Mouse (Mus musculus) megakaryocyte progenitor cell, adult 5-6 weeks (primary cell): Measurements from ENCODE around the gene Apon. TPM values are rescaled to one million over a fixed set of nuclear protein-coding genes. Genes with fewer than 3 reads are reported as not detected.
A peak's percentile ranks its signal among the peaks of the same experiment; 100 is the strongest.
"Not testable (repeated sequence)": the region's sequence is repeated elsewhere in the genome, so short reads cannot be mapped to it uniquely, and the experiment has no call there.

Experiments used
- ATAC-seq: replicated peaks from 2 replicates; pipeline ENCODE4 v1.8.0; 2016; ENCODE audit warnings: mild to moderate bottlenecking, moderate TSS enrichment, inconsistent platforms; ENCODE audit not compliant: poor library complexity
- total RNA-seq, 2 experiments: library from RNA; stranded (forward) in 1 of 2; stranded (reverse) in 1 of 2; fragments of 157-497, 149-512 nt in 1 of 2; fragments of 200-1000 nt in 1 of 2; gene quantifications; 2 replicates each; pipeline versions ENCODE4 v1.2.3 to v1.2.4; 2015 to 2017

The Apon gene
- total RNA-seq, 2 experiments from 2014 or later, result 0.08 to 0.10 TPM

GRCm38 (mm10) chr10:128271883-128272282 lies 18.0 kb downstream of the Apon start:
- no peak for ATAC-seq

GRCm38 (mm10) chr10:128272819-128273439 lies 19.0 kb downstream of the Apon start:
- not testable (repeated sequence) for ATAC-seq

DNA sequence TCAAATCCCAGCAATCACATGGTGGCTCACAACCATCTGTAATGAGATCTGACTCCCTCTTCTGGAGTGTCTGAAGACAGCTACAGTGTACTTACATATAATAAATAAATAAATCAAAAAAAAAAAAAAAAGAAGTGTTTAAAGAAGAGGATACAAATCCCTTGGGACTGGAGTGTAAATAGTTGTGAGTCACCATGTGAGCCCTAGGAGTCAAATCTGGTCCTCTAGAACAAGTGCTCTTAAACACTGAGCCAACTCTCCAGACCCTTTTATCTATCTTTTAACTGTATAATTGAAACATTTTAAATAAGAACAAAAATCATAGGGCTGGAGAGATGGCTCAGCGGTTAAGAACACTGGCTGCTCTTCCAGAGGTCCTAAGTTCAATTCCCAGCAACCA lies 21.5 kb downstream of the Apon start:
- ATAC-seq, result not testable (repeated sequence)

DNA sequence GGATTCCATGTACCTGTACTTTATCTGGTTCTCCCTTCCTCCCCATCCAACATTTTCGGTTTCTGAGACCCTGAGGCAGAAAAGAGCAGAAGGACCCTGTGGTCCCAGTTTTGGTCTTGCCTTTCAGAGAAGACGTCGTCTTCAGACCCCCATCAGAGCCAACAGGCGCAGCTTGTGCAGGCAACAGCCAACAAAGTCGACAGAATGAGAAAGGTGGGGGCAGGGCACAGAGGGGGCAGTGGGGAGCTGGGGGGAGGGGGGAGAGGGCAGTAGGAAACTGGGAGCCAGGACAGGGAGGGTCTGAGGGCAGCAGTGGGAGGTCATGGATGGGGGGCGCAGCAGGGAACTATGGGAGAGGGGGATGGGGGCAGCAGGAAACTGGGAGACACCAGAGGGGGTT lies 24.3 kb downstream of the Apon start:
- no peak for ATAC-seq

GRCm38 (mm10) chr10:128280943-128281342 lies 27.0 kb downstream of the Apon start:
- ATAC-seq, result no peak

- ATAC-seq, result no peak
These were observed 27.8 kb downstream of the Apon start for GRCm38 (mm10) chr10:128281682-128282081.

GRCm38 (mm10) chr10:128282886-128283450 lies 29.1 kb downstream of the Apon start:
- ATAC-seq, result no peak

DNA sequence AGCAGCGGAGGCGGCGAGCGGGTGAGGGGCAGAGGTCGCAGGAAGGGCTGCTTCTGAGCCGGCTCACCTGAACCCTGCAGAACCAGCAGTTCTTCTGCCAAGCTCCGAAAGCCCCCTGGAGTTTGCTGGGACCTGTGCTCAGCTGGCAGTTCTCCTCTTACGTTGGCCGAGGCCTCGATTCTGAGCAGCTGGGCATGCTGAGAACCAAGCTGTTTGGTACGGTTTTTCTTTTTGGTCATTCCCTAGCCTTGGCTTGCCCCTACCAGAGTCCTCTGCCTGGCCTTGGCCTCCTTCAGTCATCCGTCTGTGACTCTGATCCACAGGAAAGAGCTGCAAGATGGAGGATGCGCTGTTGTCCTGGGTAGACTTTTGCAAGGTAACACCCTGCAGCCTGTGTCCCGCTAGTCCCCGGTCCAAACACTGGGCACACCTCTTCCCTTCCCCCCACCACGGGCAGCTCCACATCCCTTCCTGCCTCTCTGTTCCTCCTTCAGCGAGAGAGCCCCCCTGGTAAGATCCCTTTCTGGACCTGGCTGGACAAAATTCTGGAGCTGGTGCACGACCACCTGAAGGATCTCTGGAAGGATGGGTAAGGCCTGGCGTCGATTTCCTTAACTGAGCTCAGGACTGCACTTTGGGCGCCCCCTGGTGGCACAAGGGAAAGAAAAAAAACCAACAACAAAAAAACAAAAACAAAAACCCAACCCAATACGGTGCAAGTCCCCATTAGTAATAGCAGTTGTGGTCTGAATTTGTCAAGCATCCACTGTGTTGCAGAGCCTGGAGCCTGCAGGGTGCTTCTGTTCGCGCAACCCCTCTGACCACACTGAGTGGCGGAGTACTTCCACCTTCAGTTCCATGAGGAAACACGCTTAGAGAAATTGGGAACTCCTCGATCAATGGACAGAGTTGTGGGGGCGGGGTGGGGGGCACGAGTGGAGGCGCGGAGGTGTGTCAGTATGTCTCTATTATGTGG lies 30.0 kb downstream of the Apon start:
- ATAC-seq, result peak; percentile 81

DNA sequence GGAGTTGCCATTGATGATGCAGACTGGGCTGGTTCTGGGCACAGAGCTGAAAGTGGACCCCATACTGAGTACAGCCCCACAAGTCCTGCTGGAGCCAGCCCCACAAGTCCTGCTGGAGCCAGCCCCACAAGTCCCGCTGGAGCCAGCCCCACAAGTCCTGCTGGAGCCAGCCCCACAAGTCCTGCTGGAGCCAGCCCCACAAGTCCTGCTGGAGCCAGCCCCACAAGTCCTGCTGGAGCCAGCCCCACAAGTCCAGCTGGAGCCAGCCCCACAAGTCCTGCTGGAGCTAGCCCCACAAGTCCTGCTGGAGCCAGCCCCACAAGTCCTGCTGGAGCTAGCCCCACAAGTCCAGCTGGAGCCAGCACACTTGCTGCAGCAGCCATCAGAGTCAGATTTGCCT lies 36.7 kb downstream of the Apon start:
- ATAC-seq, result not testable (repeated sequence)

GRCm38 (mm10) chr10:128296370-128297090 lies 42.6 kb downstream of the Apon start:
- no peak for ATAC-seq

DNA sequence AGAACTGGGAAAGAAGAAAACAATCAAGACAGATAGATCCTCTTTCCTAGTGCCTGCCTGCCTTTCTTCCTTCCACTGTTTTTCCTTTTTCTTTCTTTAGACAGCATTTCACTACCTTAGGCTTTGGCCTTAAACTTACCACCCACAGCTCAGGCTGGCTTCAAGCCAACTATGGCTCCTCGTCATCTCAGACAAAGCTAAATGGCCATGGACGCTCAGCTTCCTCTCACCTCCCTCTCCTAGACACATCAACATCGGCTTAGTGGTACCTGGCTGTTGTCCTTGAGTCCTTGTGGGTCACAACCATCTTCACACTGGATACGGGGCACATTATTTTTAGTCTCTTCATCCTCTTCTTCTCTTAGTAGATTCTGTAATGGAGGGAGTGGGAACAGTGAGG lies 43.3 kb downstream of the Apon start:
- ATAC-seq, result no peak

DNA sequence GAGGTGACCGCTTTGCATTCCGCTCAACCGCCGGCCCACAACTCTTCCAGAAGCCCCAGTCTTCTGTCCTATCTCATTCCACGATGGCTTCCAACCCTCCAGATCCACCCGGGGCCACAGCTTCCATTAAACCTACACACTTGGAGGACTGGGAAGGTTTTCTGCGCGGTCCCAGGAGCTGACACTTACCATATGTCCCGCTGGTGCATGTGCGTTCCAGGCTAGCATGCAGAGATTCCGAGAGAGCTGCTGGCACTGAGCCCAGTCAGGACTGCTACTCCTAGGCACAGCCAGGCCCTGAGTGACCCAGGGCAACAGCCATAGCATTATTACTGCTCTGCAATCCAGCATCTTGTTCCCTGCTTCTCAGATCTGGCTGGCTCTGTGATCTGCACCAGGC lies 43.7 kb downstream of the Apon start:
- no peak for ATAC-seq

DNA sequence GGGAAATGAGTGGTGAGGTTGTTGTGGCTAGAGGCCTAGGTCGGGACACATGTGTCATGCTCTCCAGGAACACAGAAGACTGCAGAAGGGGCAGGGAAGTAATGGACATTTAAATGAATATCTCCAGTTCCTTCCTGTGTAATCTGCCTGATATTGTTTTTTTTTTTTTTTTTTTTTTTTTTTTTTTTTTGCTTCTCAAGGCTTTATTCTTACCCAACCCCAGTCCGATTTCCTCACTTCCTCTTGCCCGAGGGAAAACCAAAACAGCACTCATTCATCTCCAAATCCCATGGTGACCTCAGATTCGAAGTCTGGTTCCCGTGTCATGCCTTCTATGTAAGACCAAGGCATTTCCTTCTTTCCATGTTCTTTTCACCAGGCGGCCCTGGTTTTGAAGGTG lies 44.3 kb downstream of the Apon start:
- ATAC-seq, result peak; percentile 43

DNA sequence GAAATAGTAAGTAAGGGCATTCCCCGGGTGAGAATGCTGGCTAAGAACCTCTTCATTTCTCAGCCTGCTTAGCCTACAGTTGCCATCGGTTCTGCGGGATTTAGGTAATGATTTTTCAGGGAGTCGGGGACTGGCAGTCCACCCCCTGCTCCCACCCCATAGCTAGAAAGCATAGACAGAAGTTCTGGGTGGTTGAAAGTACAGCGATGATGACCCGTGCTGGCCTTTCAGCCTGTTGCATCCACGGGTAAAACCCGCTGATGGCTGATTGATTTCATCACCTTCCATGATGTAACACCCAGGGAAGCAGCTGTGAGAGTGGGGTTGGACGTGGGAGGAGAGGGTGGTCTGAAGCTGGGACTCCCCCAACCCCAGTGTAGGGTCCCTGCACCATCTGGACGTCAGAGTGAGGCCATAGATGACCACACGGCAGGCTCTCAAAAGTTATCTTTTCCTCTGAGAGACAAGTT lies 44.8 kb downstream of the Apon start, which contains the start of gene Il23a:
Gene Il23a, minus strand, starts transcription at position 51 of the 470 bp plus-strand sequence.
- peak; percentile 9 for ATAC-seq

GRCm38 (mm10) chr10:128302357-128302756 lies 48.5 kb downstream of the Apon start:
- ATAC-seq, result no peak

- peak; percentile 0; the same call in 1 of the 2 replicates for ATAC-seq
These were observed 48.9 kb downstream of the Apon start for GRCm38 (mm10) chr10:128302785-128303125.

DNA sequence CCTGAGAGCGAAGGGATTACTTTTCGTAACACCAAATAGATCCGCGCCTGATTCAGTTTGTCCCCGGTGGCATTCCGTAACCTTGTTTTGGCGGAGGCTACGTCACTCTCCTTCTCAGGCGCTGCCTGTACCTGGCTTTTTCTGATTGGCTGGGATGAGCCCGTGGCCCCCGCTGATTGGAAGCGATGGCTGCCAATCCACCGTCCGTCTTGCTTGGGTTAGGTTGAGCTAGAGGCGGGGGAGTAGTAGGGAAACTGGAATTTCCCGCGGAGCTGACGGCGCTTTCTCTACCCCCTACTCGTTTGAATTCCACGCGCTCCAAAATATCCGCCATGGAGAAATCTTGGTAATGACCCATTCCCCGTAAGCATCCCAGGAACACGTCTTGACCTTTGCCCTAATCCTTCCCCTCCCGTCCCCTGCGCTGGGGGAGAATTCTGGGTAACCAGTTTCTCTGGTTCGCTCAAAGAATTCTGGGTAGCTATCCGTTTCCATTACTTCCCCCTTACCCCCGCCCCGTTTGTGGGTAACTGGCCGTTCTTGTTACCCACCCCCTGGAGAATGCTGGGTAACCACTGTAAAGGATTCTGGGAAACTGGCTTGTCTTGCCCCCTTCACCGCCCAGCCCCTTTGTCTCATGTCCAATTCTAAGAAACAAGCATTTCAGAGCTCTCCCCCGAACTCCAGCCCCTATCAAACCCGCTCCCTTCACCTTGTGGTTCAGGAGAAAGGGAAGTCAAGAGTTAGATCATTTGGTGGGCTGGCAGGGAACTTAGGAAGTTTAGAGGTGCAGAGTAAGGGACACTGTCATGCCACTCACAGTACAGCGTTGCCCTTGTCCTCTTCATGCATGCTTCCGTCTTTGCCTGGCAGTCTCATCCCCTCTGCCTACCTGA lies 49.5 kb downstream of the Apon start, which contains the start of gene Pan2:
Gene Pan2, plus strand, starts transcription at position 210 of the 896 bp plus-strand sequence.
- peak; percentile 85 for ATAC-seq
